Comparison of ENCODE assay signal across 8 mouse cellular contexts in genomic region chr12:72085024-72085328, GRCm38 (mm10). TPM values are rescaled to one million over a fixed set of nuclear protein-coding genes. Genes with fewer than 3 reads are reported as not detected.
A peak's percentile ranks its signal among the peaks of the same experiment; 100 is the strongest.
DNase-seq lines count a peak whose midpoint lies in the region; ATAC-seq lines count a peak whose summit lies in the region.

No protein-coding gene starts in this region.

- DNase-seq in embryo, embryonic 10 days (ENCODE audit: low spot score): peak; percentile 76
- DNase-seq in embryo, embryonic 10.5 days (ENCODE audit: low spot score): no peak
- DNase-seq in 3134 (ENCODE audit: extremely low read depth, insufficient read length, low spot score): peak; percentile 86
- DNase-seq in urinary bladder, postnatal 10 days (ENCODE audit: low spot score): no peak
- no peak for DNase-seq in left cerebral cortex, adult 11 months (ENCODE audit: low spot score)
- DNase-seq in frontal cortex, postnatal 10 days (ENCODE audit: low spot score in 2 of 2): no peak

- H3K36me3 ChIP-seq in forebrain, embryonic 13.5 days (ENCODE audit: poor library complexity, severe bottlenecking): peaks cover 3% of the 10 kb centered on the region; the same call in 1 of the 2 replicates
- no peaks in the 10 kb centered on the region for H3K36me3 ChIP-seq in liver, embryonic 16.5 days (ENCODE audit: control insufficient read depth, insufficient read depth)

- H3K27ac ChIP-seq in forebrain, embryonic 13.5 days: peak overlapping the region; percentile 94
- H3K27ac ChIP-seq in liver, embryonic 16.5 days (ENCODE audit: low read length): peak overlapping the region; percentile 66

- no peak for ATAC-seq in forebrain, embryonic 13.5 days
- ATAC-seq in liver, embryonic 16.5 days (ENCODE audit: low read depth): peak; percentile 7

- no peaks in the 10 kb centered on the region for H3K9me3 ChIP-seq in forebrain, embryonic 13.5 days (replicated peaks)
- H3K9me3 ChIP-seq in liver, embryonic 16.5 days (replicated peaks; ENCODE audit: control insufficient read depth, low read length): no peaks in the 10 kb centered on the region

- H3K4me1 ChIP-seq in forebrain, embryonic 13.5 days: peaks cover 38% of the 10 kb centered on the region
- H3K4me1 ChIP-seq in liver, embryonic 16.5 days (ENCODE audit: control insufficient read depth, low read depth, low read length): peaks cover 7% of the 10 kb centered on the region; the same call in 1 of the 2 replicates

- H3K4me2 ChIP-seq in forebrain, embryonic 13.5 days: peak overlapping the region; percentile 76
- H3K4me2 ChIP-seq in liver, embryonic 16.5 days (ENCODE audit: low read depth, low read length): peak overlapping the region; percentile 78

- no peaks in the 10 kb centered on the region for H3K27me3 ChIP-seq in forebrain, embryonic 13.5 days
- H3K27me3 ChIP-seq in liver, embryonic 16.5 days (ENCODE audit: control insufficient read depth, insufficient read depth, low read depth, low read length): peaks cover 13% of the 10 kb centered on the region

- peak overlapping the region; percentile 57 for H3K4me3 ChIP-seq in forebrain, embryonic 13.5 days
- H3K4me3 ChIP-seq in liver, embryonic 16.5 days (ENCODE audit: low read depth, low read length): peak overlapping the region; percentile 87

- under 1% methylated on average over 31 of the region's 31 CpGs for WGBS in forebrain, embryonic 13.5 days
- under 1% methylated on average over 31 of the region's 31 CpGs for WGBS in liver, embryonic 16.5 days (ENCODE audit: insufficient replicate concordance)

- peak overlapping the region; percentile 77 for H3K9ac ChIP-seq in forebrain, embryonic 13.5 days
- H3K9ac ChIP-seq in liver, embryonic 16.5 days (ENCODE audit: low read depth, low read length): peak overlapping the region; percentile 53

RNA-seq across cellular contexts. Expression of gene L3hypdh, which starts 0.3 kb away (rescaled TPM):
- 6.9 and 7.7 TPM in 2 replicates for polyA plus RNA-seq in forebrain, embryonic 13.5 days (2015; fragmentation: Nextera tagmentation; extraction: Ambion mirVana)
- 9.8 and 10.2 TPM in 2 replicates for polyA plus RNA-seq in liver, embryonic 16.5 days (2015; fragmentation: Nextera tagmentation; extraction: Ambion mirVana)

RNA-seq across cellular contexts. Expression of gene Jkamp, which starts 0.4 kb away (rescaled TPM):
- 112 and 116 TPM in 2 replicates for polyA plus RNA-seq in forebrain, embryonic 13.5 days (2015; fragmentation: Nextera tagmentation; extraction: Ambion mirVana)
- polyA plus RNA-seq in liver, embryonic 16.5 days (2015; fragmentation: Nextera tagmentation; extraction: Ambion mirVana): 15.9 and 17.4 TPM in 2 replicates

RNA-seq across cellular contexts. Expression of gene Gpr135, which starts 14.1 kb away (rescaled TPM):
- 1.4 and 1.5 TPM in 2 replicates for polyA plus RNA-seq in forebrain, embryonic 13.5 days (2015; fragmentation: Nextera tagmentation; extraction: Ambion mirVana)
- 0.09 and 0.14 TPM in 2 replicates for polyA plus RNA-seq in liver, embryonic 16.5 days (2015; fragmentation: Nextera tagmentation; extraction: Ambion mirVana)

Comparison
In these comparisons a context has a peak if more than half of its experiments do, and no peak if none do; other contexts are left out.
1. DNase-seq: peak in embryo, embryonic 10 days (single experiment) and 3134 (single experiment); none in embryo, embryonic 10.5 days (single experiment), urinary bladder, postnatal 10 days (single experiment), left cerebral cortex, adult 11 months (single experiment) and frontal cortex, postnatal 10 days (0 of 2).